Mouse (Mus musculus): ENCODE measurements around the gene Slc9a1.

Slc9a1 gene

GRCm38 (mm10) chr4:133369553-133370297, at the start of gene Slc9a1:
Gene Slc9a1 (plus strand): TSS chr4:133369706.
- CTCF ChIA-PET: interaction anchor here (0.7 kb wide), 2 partner anchors 9 to 88 kb away, joined by 6 to 8 read pairs; no protein-coding TSS in a partner anchor

- CTCF ChIA-PET: no interaction called here
Observed at GRCm38 (mm10) chr4:133328129-133328528, 41.4 kb upstream of the Slc9a1 start.

- CTCF ChIA-PET: interaction anchor here (0.5 to 0.6 kb wide), 2 partner anchors 114 to 397 kb away, joined by 3 to 6 read pairs; no protein-coding TSS in a partner anchor
Observed at GRCm38 (mm10) chr4:133330296-133330695, 39.2 kb upstream of the Slc9a1 start.

- CTCF ChIA-PET: no interaction called here
Observed at GRCm38 (mm10) chr4:133333306-133333705, 36.2 kb upstream of the Slc9a1 start.

GRCm38 (mm10) chr4:133337833-133338520, 31.5 kb upstream of the Slc9a1 start:
- CTCF ChIA-PET: no interaction called here

GRCm38 (mm10) chr4:133338521-133339095, 30.9 kb upstream of the Slc9a1 start:
- CTCF ChIA-PET: no interaction called here

GRCm38 (mm10) chr4:133339148-133339749, 30.3 kb upstream of the Slc9a1 start:
- CTCF ChIA-PET: interaction anchor here (0.6 kb wide), 1 partner anchor 273 kb away, joined by 3 read pairs; no protein-coding TSS in a partner anchor

GRCm38 (mm10) chr4:133340217-133340616, 29.3 kb upstream of the Slc9a1 start:
- CTCF ChIA-PET: no interaction called here

- CTCF ChIA-PET: interaction anchor here (0.9 kb wide), 1 partner anchor 10 kb away, joined by 3 read pairs; no protein-coding TSS in a partner anchor
Observed at GRCm38 (mm10) chr4:133344112-133344511, 25.4 kb upstream of the Slc9a1 start.

- CTCF ChIA-PET: interaction anchor here (0.6 kb wide), 1 partner anchor 13 kb away, joined by 6 read pairs; no protein-coding TSS in a partner anchor
Observed at GRCm38 (mm10) chr4:133345702-133346101, 23.8 kb upstream of the Slc9a1 start.

GRCm38 (mm10) chr4:133346577-133346976, 22.9 kb upstream of the Slc9a1 start:
- CTCF ChIA-PET: no interaction called here

- CTCF ChIA-PET: interaction anchor here (0.7 kb wide), 1 partner anchor 115 kb away, joined by 3 read pairs; no protein-coding TSS in a partner anchor
Observed at GRCm38 (mm10) chr4:133347624-133348023, 21.9 kb upstream of the Slc9a1 start.

GRCm38 (mm10) chr4:133348051-133348775, 21.3 kb upstream of the Slc9a1 start:
- CTCF ChIA-PET: interaction anchor here (0.7 kb wide), 1 partner anchor 115 kb away, joined by 3 read pairs; no protein-coding TSS in a partner anchor

- CTCF ChIA-PET: no interaction called here
Observed at GRCm38 (mm10) chr4:133352797-133353196, 16.7 kb upstream of the Slc9a1 start.

- CTCF ChIA-PET: interaction anchor here (1.1 kb wide), 1 partner anchor 12 kb away, joined by 7 read pairs; no protein-coding TSS in a partner anchor
Observed at GRCm38 (mm10) chr4:133353367-133354365, 15.8 kb upstream of the Slc9a1 start, which contains the start of gene Wdtc1. Gene Wdtc1 (minus strand): TSS chr4:133353481.

GRCm38 (mm10) chr4:133354641-133355040, 14.9 kb upstream of the Slc9a1 start:
- CTCF ChIA-PET: interaction anchor here (1.1 kb wide), 1 partner anchor 13 kb away, joined by 7 read pairs; no protein-coding TSS in a partner anchor

GRCm38 (mm10) chr4:133370298-133371274, 1.1 kb downstream of the Slc9a1 start:
- CTCF ChIA-PET: interaction anchor here (0.6 kb wide), 1 partner anchor 28 kb away, joined by 4 read pairs; no protein-coding TSS in a partner anchor

GRCm38 (mm10) chr4:133371621-133372277, 2.2 kb downstream of the Slc9a1 start:
- CTCF ChIA-PET: interaction anchor here (0.6 kb wide), 2 partner anchors 194 to 1954 kb away, joined by 4 to 6 read pairs; no protein-coding TSS in a partner anchor

Measured in spleen, embryonic (tissue).